In the genomic region with DNA sequence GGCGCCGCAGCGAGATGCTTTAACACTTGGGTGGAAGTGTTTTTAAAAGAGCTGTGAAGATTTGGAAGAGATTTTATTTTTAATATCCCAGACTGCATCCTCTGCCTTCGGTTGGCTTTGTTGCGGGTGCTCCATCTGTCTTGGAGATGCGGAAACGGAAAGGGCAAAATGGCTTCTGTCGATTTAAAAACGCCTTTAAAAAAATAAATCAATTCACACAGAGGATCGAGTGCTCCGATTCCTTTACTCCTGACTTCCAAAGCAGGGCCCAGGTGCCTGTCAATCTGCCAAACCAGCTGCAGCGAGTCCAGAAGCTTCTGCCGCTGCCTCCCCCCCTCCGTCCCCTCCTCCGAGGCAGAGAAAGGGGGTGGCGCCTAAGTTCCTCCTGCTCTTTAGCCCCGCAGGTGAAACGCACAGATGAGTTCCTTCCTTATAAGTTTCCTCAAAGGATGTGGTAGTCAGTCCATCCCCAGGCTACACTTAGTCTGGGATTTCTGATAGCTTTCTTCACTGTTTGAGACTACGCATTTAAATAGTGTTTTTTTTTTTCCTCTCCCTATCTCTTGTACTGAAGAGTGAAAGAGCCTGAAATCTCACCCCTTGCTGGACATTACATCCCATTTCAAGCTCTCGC, we compare ENCODE assay signal across 9 mouse cellular contexts. TPM values are rescaled to one million over a fixed set of nuclear protein-coding genes. Genes with fewer than 3 reads are reported as not detected.
DNase-seq lines count a peak whose midpoint lies in the region; ATAC-seq and TF ChIP-seq lines count a peak whose summit lies in the region.
"Had no signal": no experiment of that assay in that cellular context is flagged by ENCODE, and none has a peak within 500 bp of the region (broad histone marks: within the 10 kb centered on the region; RNA-seq: fewer than 3 reads in every experiment).

No protein-coding gene starts in this region.

- H3K9ac ChIP-seq in kidney, postnatal 0 days (ENCODE audit: low read depth, low read length) = peak overlapping the region; percentile 49; the same call in 1 of the 2 replicates
- no peak overlapping the region for H3K9ac ChIP-seq in embryonic facial prominence, embryonic 11.5 days (replicated peaks; ENCODE audit: low read length)

- DNase-seq in kidney, postnatal 0 days (ENCODE audit: low spot score) = no peak
- DNase-seq in kidney, adult 18-20 months = no peak
- DNase-seq in embryonic facial prominence, embryonic 11.5 days (ENCODE audit: low spot score) = peak; percentile 49
- peak; percentile 50 to 69 for DNase-seq in kidney, postnatal 4 days
- peak; percentile 60 for DNase-seq in right cerebral cortex, postnatal 14 days
- DNase-seq in urinary bladder, postnatal 36 days (ENCODE audit: low spot score in 2 of 2) = no peak
- DNase-seq in MN1 (ENCODE audit: low spot score) = no peak

- H3K4me3 ChIP-seq in kidney, postnatal 0 days (replicated peaks; ENCODE audit: low read depth, low read length) = 0 out of 2 replicates have a peak overlapping the region, but pooled peaks have one; percentile 14
- H3K4me3 ChIP-seq in embryonic facial prominence, embryonic 11.5 days (ENCODE audit: low read depth, low read length) = no peak overlapping the region

- no peak overlapping the region for H3K27ac ChIP-seq in kidney, postnatal 0 days
- H3K27ac ChIP-seq in embryonic facial prominence, embryonic 11.5 days (replicated peaks; ENCODE audit: low read depth, low read length) = no peak overlapping the region

- no peaks in the 10 kb centered on the region for H3K27me3 ChIP-seq in kidney, postnatal 0 days (ENCODE audit: insufficient read depth, low read length)
- H3K27me3 ChIP-seq in embryonic facial prominence, embryonic 11.5 days (ENCODE audit: control insufficient read depth, insufficient read depth, low read length) = no peaks in the 10 kb centered on the region

- H3K4me1 ChIP-seq in kidney, postnatal 0 days (replicated peaks; ENCODE audit: insufficient read depth, low read length) = 0 out of 2 replicates have a peak, but pooled peaks cover 4% of the 10 kb centered on the region
- H3K4me1 ChIP-seq in embryonic facial prominence, embryonic 11.5 days (ENCODE audit: control insufficient read depth, insufficient read depth, low read length) = no peaks in the 10 kb centered on the region

- no peaks in the 10 kb centered on the region for H3K36me3 ChIP-seq in kidney, postnatal 0 days (ENCODE audit: insufficient read depth, low read length)
- no peaks in the 10 kb centered on the region for H3K36me3 ChIP-seq in embryonic facial prominence, embryonic 11.5 days (replicated peaks; ENCODE audit: control insufficient read depth, insufficient read depth, low read depth, low read length)

- no peak for TF ChIP-seq CTCF in kidney, postnatal 0 days (IDR thresholded peaks at IDR 0.05; ENCODE audit: low read depth)

- no peak for ATAC-seq in kidney, postnatal 0 days (replicated peaks; ENCODE audit: low FRiP score, low read depth)
- peak; percentile 45; the same call in 1 of the 2 replicates for ATAC-seq in cerebellum, adult (ENCODE audit: insufficient number of reproducible peaks, low FRiP score, low TSS enrichment)
- no peak for ATAC-seq in embryonic facial prominence, embryonic 11.5 days (replicated peaks; ENCODE audit: insufficient number of reproducible peaks, low FRiP score, low TSS enrichment, low read depth)

- peak overlapping the region; percentile 48 for H3K4me2 ChIP-seq in kidney, postnatal 0 days (ENCODE audit: low read length)
- H3K4me2 ChIP-seq in embryonic facial prominence, embryonic 11.5 days (ENCODE audit: low read depth, low read length) = no peak overlapping the region

- WGBS in kidney, postnatal 0 days = 46% methylated on average over 20 of the region's 20 CpGs
- 44% methylated on average over 20 of the region's 20 CpGs for WGBS in embryonic facial prominence, embryonic 11.5 days

- no peaks in the 10 kb centered on the region for H3K9me3 ChIP-seq in kidney, postnatal 0 days (replicated peaks; ENCODE audit: low read length)
- no peaks in the 10 kb centered on the region for H3K9me3 ChIP-seq in embryonic facial prominence, embryonic 11.5 days (replicated peaks; ENCODE audit: control insufficient read depth, low read length)

RNA-seq across cellular contexts. Expression of a gene that starts 17.6 kb away (rescaled TPM):
- 7.6 and 7.9 TPM in 2 replicates for polyA plus RNA-seq in kidney, postnatal 0 days (2015; fragmentation: Nextera tagmentation; extraction: Ambion mirVana)
- 10.2 and 10.3 TPM in 2 replicates for polyA plus RNA-seq in embryonic facial prominence, embryonic 11.5 days (2014; fragmentation: Nextera tagmentation; extraction: Ambion mirVana)

RNA-seq across cellular contexts. Expression of a gene that starts 22.8 kb away (rescaled TPM):
- not detected in 2 replicates for polyA plus RNA-seq in kidney, postnatal 0 days (2015; fragmentation: Nextera tagmentation; extraction: Ambion mirVana)
- polyA plus RNA-seq in embryonic facial prominence, embryonic 11.5 days (2014; fragmentation: Nextera tagmentation; extraction: Ambion mirVana) = 0.32 TPM in 1 of 2 replicates, not detected in the other
- polyA plus RNA-seq: neural tube, embryonic 11.5 days had no signal

Comparison
In these comparisons a context has a peak if more than half of its experiments do, and no peak if none do; other contexts are left out.
1. DNase-seq: peak in embryonic facial prominence, embryonic 11.5 days (single experiment), kidney, postnatal 4 days (2 of 2) and right cerebral cortex, postnatal 14 days (single experiment); none in kidney, postnatal 0 days (single experiment), kidney, adult 18-20 months (single experiment), urinary bladder, postnatal 36 days (0 of 2) and MN1 (single experiment).